Mouse (Mus musculus): Measurements from ENCODE around the gene Ppm1l. TPM values are rescaled to one million over a fixed set of nuclear protein-coding genes. Genes with fewer than 3 reads are reported as not detected.

Gene Ppm1l
- polyA plus RNA-seq, 1 experiment from 2014 or later, result 4.8 TPM

- WGBS (ENCODE audit: insufficient replicate concordance), result 76% methylated on average over 3 of the region's 3 CpGs
- no peak overlapping the region for H3K9ac ChIP-seq
- no peak overlapping the region for H3K4me3 ChIP-seq (replicated peaks)
- H3K27me3 ChIP-seq, result no peaks in the 10 kb centered on the region
- ATAC-seq (ENCODE audit: insufficient read depth), result no peak
- H3K27ac ChIP-seq (replicated peaks), result no peak overlapping the region
- H3K36me3 ChIP-seq (replicated peaks), result no peaks in the 10 kb centered on the region
- no peaks in the 10 kb centered on the region for H3K4me1 ChIP-seq (replicated peaks)
- no peaks in the 10 kb centered on the region for H3K9me3 ChIP-seq (replicated peaks)
- no peak overlapping the region for H3K4me2 ChIP-seq
Measured at GRCm38 (mm10) chr3:69479937-69480336, 163.3 kb downstream of the Ppm1l start.

GRCm38 (mm10) chr3:69481835-69482234, 165.2 kb downstream of the Ppm1l start:
- no peaks in the 10 kb centered on the region for H3K4me1 ChIP-seq (replicated peaks)
- no peaks in the 10 kb centered on the region for H3K9me3 ChIP-seq (replicated peaks)
- H3K4me3 ChIP-seq (replicated peaks), result no peak overlapping the region
- H3K36me3 ChIP-seq (replicated peaks), result no peaks in the 10 kb centered on the region
- no peak overlapping the region for H3K9ac ChIP-seq
- no peaks in the 10 kb centered on the region for H3K27me3 ChIP-seq
- ATAC-seq (ENCODE audit: insufficient read depth), result no peak
- H3K27ac ChIP-seq (replicated peaks), result no peak overlapping the region
- WGBS (ENCODE audit: insufficient replicate concordance), result 30% methylated on average over 4 of the region's 4 CpGs
- no peak overlapping the region for H3K4me2 ChIP-seq

GRCm38 (mm10) chr3:69484006-69484574, 167.4 kb downstream of the Ppm1l start:
- Histone ChIP-seq H3K27ac (replicated peaks) (no peak overlapping the region), H3K4me3 (replicated peaks) (no peak overlapping the region), H3K4me1 (replicated peaks) (no peaks in the 10 kb centered on the region), H3K4me2 (no peak overlapping the region), H3K9me3 (replicated peaks) (no peaks in the 10 kb centered on the region), H3K36me3 (replicated peaks) (no peaks in the 10 kb centered on the region), H3K27me3 (no peaks in the 10 kb centered on the region), H3K9ac (no peak overlapping the region)
- no peak for ATAC-seq (ENCODE audit: insufficient read depth)
- 84% methylated on average over 13 of the region's 13 CpGs for WGBS (ENCODE audit: insufficient replicate concordance)

GRCm38 (mm10) chr3:69484582-69484981, 167.9 kb downstream of the Ppm1l start:
- 62% methylated on average over 4 of the region's 4 CpGs for WGBS (ENCODE audit: insufficient replicate concordance)
- ATAC-seq (ENCODE audit: insufficient read depth), result no peak
- no peaks in the 10 kb centered on the region for H3K27me3 ChIP-seq
- no peak overlapping the region for H3K9ac ChIP-seq
- H3K4me2 ChIP-seq, result no peak overlapping the region
- no peaks in the 10 kb centered on the region for H3K36me3 ChIP-seq (replicated peaks)
- H3K9me3 ChIP-seq (replicated peaks), result no peaks in the 10 kb centered on the region
- H3K4me1 ChIP-seq (replicated peaks), result no peaks in the 10 kb centered on the region
- H3K4me3 ChIP-seq (replicated peaks), result no peak overlapping the region
- H3K27ac ChIP-seq (replicated peaks), result no peak overlapping the region

GRCm38 (mm10) chr3:69485347-69485746, 168.7 kb downstream of the Ppm1l start:
- no peak overlapping the region for H3K4me3 ChIP-seq (replicated peaks)
- no peaks in the 10 kb centered on the region for H3K36me3 ChIP-seq (replicated peaks)
- H3K27ac ChIP-seq (replicated peaks), result no peak overlapping the region
- no peak overlapping the region for H3K4me2 ChIP-seq
- 55% methylated on average over 3 of the region's 3 CpGs for WGBS (ENCODE audit: insufficient replicate concordance)
- H3K9ac ChIP-seq, result no peak overlapping the region
- H3K4me1 ChIP-seq (replicated peaks), result no peaks in the 10 kb centered on the region
- no peaks in the 10 kb centered on the region for H3K9me3 ChIP-seq (replicated peaks)
- no peaks in the 10 kb centered on the region for H3K27me3 ChIP-seq
- ATAC-seq (ENCODE audit: insufficient read depth), result no peak

- Histone ChIP-seq H3K27me3 (no peaks in the 10 kb centered on the region), H3K4me2 (no peak overlapping the region), H3K9me3 (replicated peaks) (no peaks in the 10 kb centered on the region), H3K4me1 (replicated peaks) (no peaks in the 10 kb centered on the region), H3K9ac (no peak overlapping the region), H3K4me3 (replicated peaks) (no peak overlapping the region), H3K36me3 (replicated peaks) (no peaks in the 10 kb centered on the region), H3K27ac (replicated peaks) (no peak overlapping the region)
- no peak for ATAC-seq (ENCODE audit: insufficient read depth)
- 60% methylated on average over 2 of the region's 2 CpGs for WGBS (ENCODE audit: insufficient replicate concordance)
Measured at GRCm38 (mm10) chr3:69485756-69486155, 169.1 kb downstream of the Ppm1l start.

GRCm38 (mm10) chr3:69487471-69487870, 170.8 kb downstream of the Ppm1l start:
- H3K9me3 ChIP-seq (replicated peaks), result no peaks in the 10 kb centered on the region
- no peak overlapping the region for H3K9ac ChIP-seq
- no peaks in the 10 kb centered on the region for H3K27me3 ChIP-seq
- no peak overlapping the region for H3K4me2 ChIP-seq
- no peak overlapping the region for H3K27ac ChIP-seq (replicated peaks)
- WGBS (ENCODE audit: insufficient replicate concordance), result 73% methylated on average over 6 of the region's 6 CpGs
- no peaks in the 10 kb centered on the region for H3K4me1 ChIP-seq (replicated peaks)
- H3K36me3 ChIP-seq (replicated peaks), result no peaks in the 10 kb centered on the region
- no peak overlapping the region for H3K4me3 ChIP-seq (replicated peaks)
- ATAC-seq (ENCODE audit: insufficient read depth), result no peak

- Histone ChIP-seq H3K9ac (no peak overlapping the region), H3K9me3 (replicated peaks) (no peaks in the 10 kb centered on the region), H3K27ac (replicated peaks) (no peak overlapping the region), H3K4me2 (no peak overlapping the region), H3K4me3 (replicated peaks) (no peak overlapping the region), H3K4me1 (replicated peaks) (no peaks in the 10 kb centered on the region), H3K36me3 (replicated peaks) (no peaks in the 10 kb centered on the region), H3K27me3 (no peaks in the 10 kb centered on the region)
- ATAC-seq (ENCODE audit: insufficient read depth), result no peak
- 38% methylated on average over 3 of the region's 3 CpGs for WGBS (ENCODE audit: insufficient replicate concordance)
Measured at GRCm38 (mm10) chr3:69489669-69490068, 173.0 kb downstream of the Ppm1l start.

- Histone ChIP-seq H3K36me3 (replicated peaks) (no peaks in the 10 kb centered on the region), H3K4me3 (replicated peaks) (no peak overlapping the region), H3K9me3 (replicated peaks) (no peaks in the 10 kb centered on the region), H3K27ac (replicated peaks) (no peak overlapping the region), H3K9ac (no peak overlapping the region), H3K4me1 (replicated peaks) (no peaks in the 10 kb centered on the region), H3K27me3 (no peaks in the 10 kb centered on the region), H3K4me2 (no peak overlapping the region)
- WGBS (ENCODE audit: insufficient replicate concordance), result 79% methylated on average over 6 of the region's 6 CpGs
- ATAC-seq (ENCODE audit: insufficient read depth), result no peak
Measured at GRCm38 (mm10) chr3:69490981-69491681, 174.5 kb downstream of the Ppm1l start.

- no peak overlapping the region for H3K27ac ChIP-seq (replicated peaks)
- no peaks in the 10 kb centered on the region for H3K27me3 ChIP-seq
- H3K36me3 ChIP-seq (replicated peaks), result no peaks in the 10 kb centered on the region
- WGBS (ENCODE audit: insufficient replicate concordance), result 66% methylated on average over 4 of the region's 4 CpGs
- H3K4me1 ChIP-seq (replicated peaks), result no peaks in the 10 kb centered on the region
- H3K4me3 ChIP-seq (replicated peaks), result no peak overlapping the region
- no peaks in the 10 kb centered on the region for H3K9me3 ChIP-seq (replicated peaks)
- no peak for ATAC-seq (ENCODE audit: insufficient read depth)
- H3K4me2 ChIP-seq, result no peak overlapping the region
- H3K9ac ChIP-seq, result no peak overlapping the region
Measured at GRCm38 (mm10) chr3:69494233-69495010, 177.8 kb downstream of the Ppm1l start.

- Histone ChIP-seq H3K27ac (replicated peaks) (no peak overlapping the region), H3K4me3 (replicated peaks) (no peak overlapping the region), H3K9me3 (replicated peaks) (no peaks in the 10 kb centered on the region), H3K9ac (no peak overlapping the region), H3K4me1 (replicated peaks) (no peaks in the 10 kb centered on the region), H3K27me3 (no peaks in the 10 kb centered on the region), H3K4me2 (no peak overlapping the region), H3K36me3 (replicated peaks) (no peaks in the 10 kb centered on the region)
- ATAC-seq (ENCODE audit: insufficient read depth), result no peak
- WGBS (ENCODE audit: insufficient replicate concordance), result 67% methylated on average over 3 of the region's 3 CpGs
Measured at GRCm38 (mm10) chr3:69497178-69497577, 180.5 kb downstream of the Ppm1l start.

All from liver, embryonic 15.5 days (tissue).